Mouse (Mus musculus) forebrain, embryonic 15.5 days (tissue): Measurements from ENCODE around the gene Gm10073. TPM values are rescaled to one million over a fixed set of nuclear protein-coding genes. Genes with fewer than 3 reads are reported as not detected.
A peak's percentile ranks its signal among the peaks of the same experiment; 100 is the strongest.
"Not testable (repeated sequence)": the region's sequence is repeated elsewhere in the genome, so short reads cannot be mapped to it uniquely, and the experiment has no call there.

Experiments
- ATAC-seq: fragments of 200-750 bp; cut with Nextera tagmentation; replicated peaks from 2 replicates; pipeline ENCODE4 v1.8.0; 2017; ENCODE audit warnings: mild to moderate bottlenecking, moderate TSS enrichment, moderate library complexity
- H3K27ac ChIP-seq: fragments of 300-500 bp; sonication (generic); replicated peaks from 2 replicates; pipeline ENCODE4 v1.5.1; 2015; ENCODE audit warnings: mild to moderate bottlenecking, inconsistent platforms
- H3K27me3 ChIP-seq: fragments of 300-500 bp; sonication (generic); 2 replicates; pipeline ENCODE4 v1.6.1; 2015; ENCODE audit warnings: inconsistent platforms
- H3K36me3 ChIP-seq: fragments of 300-500 bp; sonication (generic); 2 replicates; pipeline ENCODE4 v1.6.1; 2015; ENCODE audit warnings: mild to moderate bottlenecking, inconsistent platforms
- H3K4me1 ChIP-seq: fragments of 300-500 bp; sonication (generic); 2 replicates; pipeline ENCODE4 v1.6.1; 2015; ENCODE audit warnings: inconsistent platforms
- H3K4me2 ChIP-seq: fragments of 300-500 bp; sonication (generic); replicated peaks from 2 replicates; pipeline ENCODE4 v1.6.1; 2015; ENCODE audit warnings: mild to moderate bottlenecking, inconsistent platforms
- H3K4me3 ChIP-seq: fragments of 300-500 bp; sonication (generic); 2 replicates; pipeline ENCODE4 v1.5.1; 2015; ENCODE audit warnings: mild to moderate bottlenecking, inconsistent platforms
- H3K9ac ChIP-seq: fragments of 300-500 bp; sonication (generic); replicated peaks from 2 replicates; pipeline ENCODE4 v1.6.1; 2015; ENCODE audit warnings: mild to moderate bottlenecking, inconsistent platforms
- H3K9me3 ChIP-seq: fragments of 300-500 bp; sonication (generic); 2 replicates; pipeline ENCODE4 v1.6.1; 2016; ENCODE audit warnings: inconsistent platforms
- WGBS: fragments of 180-500 bp; shearing (Covaris S2); methylation state at CpG from one replicate; pipeline ENCODE4 v1.1.7; 2015; ENCODE audit warnings: mixed read lengths; 5-methylcytosine and 5-hydroxymethylcytosine counted together
- polyA plus RNA-seq: library from polyadenylated mRNA; unstranded; fragments of >200 nt; fragmentation: Nextera tagmentation; extraction: Ambion mirVana; gene quantifications from 2 replicates; pipeline ENCODE4 v1.2.1, GENCODE M21; 2015

Gm10073 gene
- polyA plus RNA-seq, 1 experiment from 2014 or later: 7.9 TPM

GRCm38 (mm10) chr8:106609076-106609903, 36.0 kb upstream of the Gm10073 start:
- Histone ChIP-seq H3K36me3 (no peaks in the 10 kb centered on the region), H3K9me3 (no peaks in the 10 kb centered on the region), H3K4me1 (no peaks in the 10 kb centered on the region), H3K4me2 (no peak overlapping the region), H3K27ac (no peak overlapping the region), H3K9ac (no peak overlapping the region), H3K27me3 (peaks cover 18% of the 10 kb centered on the region), H3K4me3 (no peak overlapping the region)
- no peak for ATAC-seq
- 80% methylated on average over 7 of the region's 7 CpGs for WGBS

GRCm38 (mm10) chr8:106608425-106608824, 35.2 kb upstream of the Gm10073 start:
- 70% methylated on average over 3 of the region's 3 CpGs for WGBS
- Histone ChIP-seq H3K4me2 (no peak overlapping the region), H3K4me1 (peaks cover 8% of the 10 kb centered on the region), H3K27ac (no peak overlapping the region), H3K9ac (no peak overlapping the region), H3K27me3 (peaks cover 27% of the 10 kb centered on the region), H3K4me3 (no peak overlapping the region), H3K9me3 (no peaks in the 10 kb centered on the region), H3K36me3 (no peaks in the 10 kb centered on the region)
- no peak for ATAC-seq

- 97% methylated on average over 4 of the region's 4 CpGs for WGBS
- H3K4me3 ChIP-seq, H3K9me3 ChIP-seq, H3K36me3 ChIP-seq, H3K27ac ChIP-seq, H3K4me2 ChIP-seq, ATAC-seq, H3K9ac ChIP-seq: not testable (repeated sequence)
- H3K27me3 ChIP-seq: peaks cover 34% of the 10 kb centered on the region
- peaks cover 15% of the 10 kb centered on the region for H3K4me1 ChIP-seq
Measured at GRCm38 (mm10) chr8:106607783-106608182, 34.5 kb upstream of the Gm10073 start.

GRCm38 (mm10) chr8:106606601-106607145, 33.4 kb upstream of the Gm10073 start:
- no peak for ATAC-seq
- Histone ChIP-seq H3K9ac (no peak overlapping the region), H3K4me1 (peaks cover 16% of the 10 kb centered on the region), H3K9me3 (no peaks in the 10 kb centered on the region), H3K27ac (no peak overlapping the region), H3K4me3 (no peak overlapping the region), H3K36me3 (no peaks in the 10 kb centered on the region), H3K4me2 (no peak overlapping the region), H3K27me3 (peaks cover 43% of the 10 kb centered on the region)
- 43% methylated on average over 15 of the region's 15 CpGs for WGBS

- Histone ChIP-seq H3K4me1 (peaks cover 16% of the 10 kb centered on the region), H3K27ac (no peak overlapping the region), H3K36me3 (no peaks in the 10 kb centered on the region), H3K4me3 (no peak overlapping the region), H3K9me3 (no peaks in the 10 kb centered on the region), H3K9ac (no peak overlapping the region), H3K27me3 (peaks cover 43% of the 10 kb centered on the region), H3K4me2 (no peak overlapping the region)
- 56% methylated on average over 4 of the region's 4 CpGs for WGBS
- ATAC-seq: no peak
Measured at GRCm38 (mm10) chr8:106606121-106606520, 32.9 kb upstream of the Gm10073 start.

- 80% methylated on average over 7 of the region's 7 CpGs for WGBS
- H3K4me3 ChIP-seq: no peak overlapping the region
- no peak for ATAC-seq
- H3K36me3 ChIP-seq: no peaks in the 10 kb centered on the region
- no peak overlapping the region for H3K4me2 ChIP-seq
- peaks cover 43% of the 10 kb centered on the region for H3K27me3 ChIP-seq
- no peaks in the 10 kb centered on the region for H3K9me3 ChIP-seq
- no peak overlapping the region for H3K27ac ChIP-seq
- peaks cover 16% of the 10 kb centered on the region for H3K4me1 ChIP-seq
- H3K9ac ChIP-seq: no peak overlapping the region
Measured at GRCm38 (mm10) chr8:106605657-106606056, 32.4 kb upstream of the Gm10073 start.

GRCm38 (mm10) chr8:106603933-106604332, 30.7 kb upstream of the Gm10073 start:
- Histone ChIP-seq H3K9me3 (no peaks in the 10 kb centered on the region), H3K4me2 (peak overlapping the region; percentile 93), H3K9ac (peak overlapping the region; percentile 37; the same call in 1 of the 2 replicates), H3K27ac (no peak overlapping the region), H3K4me3 (peak overlapping the region; percentile 49), H3K36me3 (no peaks in the 10 kb centered on the region), H3K27me3 (peaks cover 43% of the 10 kb centered on the region), H3K4me1 (peaks cover 16% of the 10 kb centered on the region)
- WGBS: under 1% methylated on average over 19 of the region's 19 CpGs
- ATAC-seq: no peak

- Histone ChIP-seq H3K9me3 (no peaks in the 10 kb centered on the region), H3K27ac (no peak within 1 kb of the TSS), H3K4me2 (peak within 1 kb of the TSS; percentile 93), H3K27me3 (peaks cover 43% of the 10 kb centered on the region), H3K4me1 (peaks cover 16% of the 10 kb centered on the region), H3K4me3 (peak within 1 kb of the TSS; percentile 49), H3K36me3 (no peaks in the 10 kb centered on the region), H3K9ac (peak within 1 kb of the TSS; percentile 37)
- WGBS: under 1% methylated on average over 53 of the region's 53 CpGs
- peak; percentile 46; the same call in 1 of the 2 replicates for ATAC-seq
Measured at GRCm38 (mm10) chr8:106603131-106603819, 30.0 kb upstream of the Gm10073 start, which contains the start of gene Cdh1. Cdh1 (plus strand) TSS chr8:106603351.

- ATAC-seq: no peak
- peaks cover 16% of the 10 kb centered on the region for H3K4me1 ChIP-seq
- WGBS: 20% methylated on average over 7 of the region's 7 CpGs
- H3K27ac ChIP-seq: no peak overlapping the region
- H3K9me3 ChIP-seq: no peaks in the 10 kb centered on the region
- no peak overlapping the region for H3K9ac ChIP-seq
- H3K27me3 ChIP-seq: peaks cover 26% of the 10 kb centered on the region
- no peak overlapping the region for H3K4me3 ChIP-seq
- H3K4me2 ChIP-seq: no peak overlapping the region
- no peaks in the 10 kb centered on the region for H3K36me3 ChIP-seq
Measured at GRCm38 (mm10) chr8:106599265-106599979, 26.2 kb upstream of the Gm10073 start.

GRCm38 (mm10) chr8:106597067-106597466, 23.8 kb upstream of the Gm10073 start:
- WGBS: over 99% methylated on average over 5 of the region's 5 CpGs
- Histone ChIP-seq H3K4me3 (no peak overlapping the region), H3K36me3 (no peaks in the 10 kb centered on the region), H3K27me3 (peaks cover 3% of the 10 kb centered on the region; the same call in 1 of the 2 replicates), H3K9me3 (no peaks in the 10 kb centered on the region), H3K4me1 (no peaks in the 10 kb centered on the region), H3K4me2 (no peak overlapping the region), H3K9ac (no peak overlapping the region), H3K27ac (no peak overlapping the region)
- ATAC-seq: no peak

- H3K9ac ChIP-seq, H3K4me1 ChIP-seq, H3K4me2 ChIP-seq, ATAC-seq, H3K36me3 ChIP-seq, H3K27me3 ChIP-seq, H3K9me3 ChIP-seq, H3K4me3 ChIP-seq, H3K27ac ChIP-seq: not testable (repeated sequence)
- 97% methylated on average over 3 of the region's 3 CpGs for WGBS
Measured at GRCm38 (mm10) chr8:106595623-106596022, 22.4 kb upstream of the Gm10073 start.

- Histone ChIP-seq H3K9ac (no peak overlapping the region), H3K4me2 (no peak overlapping the region), H3K36me3 (no peaks in the 10 kb centered on the region), H3K4me1 (no peaks in the 10 kb centered on the region), H3K27ac (no peak overlapping the region), H3K9me3 (no peaks in the 10 kb centered on the region), H3K4me3 (no peak overlapping the region), H3K27me3 (no peaks in the 10 kb centered on the region)
- WGBS: 65% methylated on average over 2 of the region's 3 CpGs
- ATAC-seq: no peak
Measured at GRCm38 (mm10) chr8:106592458-106592857, 19.2 kb upstream of the Gm10073 start.
